Mouse (Mus musculus) regulatory T cell (primary cell): ENCODE measurements around the gene Large1.
"Not testable (repeated sequence)": the region's sequence is repeated elsewhere in the genome, so short reads cannot be mapped to it uniquely, and the experiment has no call there.

Experiments
- in situ Hi-C: fragments of 300-600 bp; cut with MboI, MseI; formaldehyde crosslinking; loops from one replicate; pipeline ENCODE4 v1.15.1; 2025; ENCODE audit warnings: high pct_unique_total_duplicates

Large1 gene

GRCm38 (mm10) chr8:73187381-73187780 lies 166.0 kb downstream of the Large1 start:
- in situ Hi-C loops, result no loop called here

- in situ Hi-C loops, result no loop called here
Measured at GRCm38 (mm10) chr8:73178434-73178833, 174.9 kb downstream of the Large1 start.

GRCm38 (mm10) chr8:73172661-73173060 lies 180.7 kb downstream of the Large1 start:
- in situ Hi-C loops, result no loop called here

- in situ Hi-C loops, result no loop called here
Measured at GRCm38 (mm10) chr8:73161994-73162393, 191.3 kb downstream of the Large1 start.

- in situ Hi-C loops, result no loop called here
Measured at GRCm38 (mm10) chr8:73161564-73161963, 191.8 kb downstream of the Large1 start.

- in situ Hi-C loops, result no loop called here
Measured at GRCm38 (mm10) chr8:73160945-73161344, 192.4 kb downstream of the Large1 start.

GRCm38 (mm10) chr8:73147236-73147635 lies 206.1 kb downstream of the Large1 start:
- in situ Hi-C loops, result loop anchor here (10.0 kb wide), 1 partner anchor 458 kb away; no protein-coding TSS in a partner anchor

GRCm38 (mm10) chr8:73142660-73143395 lies 210.5 kb downstream of the Large1 start:
- in situ Hi-C loops, result loop anchor here (10.0 kb wide), 1 partner anchor 462 kb away; no protein-coding TSS in a partner anchor

GRCm38 (mm10) chr8:73135397-73135796 lies 217.9 kb downstream of the Large1 start:
- in situ Hi-C loops, result no loop called here

- in situ Hi-C loops, result no loop called here
Measured at GRCm38 (mm10) chr8:73132080-73132479, 221.3 kb downstream of the Large1 start.

GRCm38 (mm10) chr8:73123864-73124499 lies 229.4 kb downstream of the Large1 start:
- in situ Hi-C loops, result no loop called here

- in situ Hi-C loops, result no loop called here
Measured at GRCm38 (mm10) chr8:73112332-73112895, 240.9 kb downstream of the Large1 start.

GRCm38 (mm10) chr8:73104089-73104488 lies 249.3 kb downstream of the Large1 start:
- in situ Hi-C loops, result no loop called here

- in situ Hi-C loops, result no loop called here
Measured at GRCm38 (mm10) chr8:73101069-73101468, 252.3 kb downstream of the Large1 start.

- in situ Hi-C loops, result not testable (repeated sequence)
Measured at GRCm38 (mm10) chr8:73100607-73101006, 252.7 kb downstream of the Large1 start.

GRCm38 (mm10) chr8:73099542-73099941 lies 253.8 kb downstream of the Large1 start:
- in situ Hi-C loops, result no loop called here

GRCm38 (mm10) chr8:73096952-73097351 lies 256.4 kb downstream of the Large1 start:
- in situ Hi-C loops, result no loop called here

- in situ Hi-C loops, result not testable (repeated sequence)
Measured at GRCm38 (mm10) chr8:73077746-73078145, 275.6 kb downstream of the Large1 start.

- in situ Hi-C loops, result no loop called here
Measured at GRCm38 (mm10) chr8:73061410-73061809, 291.9 kb downstream of the Large1 start.

- in situ Hi-C loops, result no loop called here
Measured at GRCm38 (mm10) chr8:73054726-73055125, 298.6 kb downstream of the Large1 start.

- in situ Hi-C loops, result no loop called here
Measured at GRCm38 (mm10) chr8:73053878-73054277, 299.5 kb downstream of the Large1 start.

- in situ Hi-C loops, result no loop called here
Measured at GRCm38 (mm10) chr8:73052414-73052813, 300.9 kb downstream of the Large1 start.

- in situ Hi-C loops, result no loop called here
Measured at GRCm38 (mm10) chr8:73048136-73048535, 305.2 kb downstream of the Large1 start.
